Mouse (Mus musculus): ENCODE measurements at regions not wholly inside any gene's neighbourhood (a gene's known extent, or its start where the extent isn't known, plus 50 kb on each side); places are given as distances from the start of the nearest gene placed in this dataset.
"Not testable (repeated sequence)": the region's sequence is repeated elsewhere in the genome, so short reads cannot be mapped to it uniquely, and the experiment has no call there.

DNA sequence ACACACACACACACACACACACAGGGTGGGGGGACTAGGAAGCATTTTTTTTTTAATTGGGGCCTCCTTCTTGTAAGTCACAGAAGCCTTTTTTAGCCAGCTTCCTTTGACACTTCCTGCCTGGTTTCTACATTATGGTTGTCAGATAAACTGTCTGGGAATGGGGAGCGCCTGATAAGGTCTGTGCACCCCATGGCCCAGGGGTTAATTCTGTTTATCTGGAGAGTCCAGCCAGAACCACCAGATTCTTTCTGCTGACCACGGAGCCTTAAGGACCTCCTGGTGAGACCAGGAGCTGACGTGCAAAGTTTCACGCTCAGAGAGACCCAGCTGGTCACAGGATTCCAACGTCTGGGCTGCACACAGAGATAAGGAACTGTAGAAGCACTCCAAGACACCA lies 153.4 kb downstream of the Cand1 start:
- Histone ChIP-seq H3K4me3 (no peak overlapping the region), H3K27ac (no peak overlapping the region)
- intact Hi-C loops (cut with DNase I) = no loop called here
- TF ChIP-seq CTCF (IDR thresholded peaks at IDR 0.05) = no peak
- no peak for DNase-seq (ENCODE audit: extremely low spot score in 1 of 2, low spot score in 2 of 2)

DNA sequence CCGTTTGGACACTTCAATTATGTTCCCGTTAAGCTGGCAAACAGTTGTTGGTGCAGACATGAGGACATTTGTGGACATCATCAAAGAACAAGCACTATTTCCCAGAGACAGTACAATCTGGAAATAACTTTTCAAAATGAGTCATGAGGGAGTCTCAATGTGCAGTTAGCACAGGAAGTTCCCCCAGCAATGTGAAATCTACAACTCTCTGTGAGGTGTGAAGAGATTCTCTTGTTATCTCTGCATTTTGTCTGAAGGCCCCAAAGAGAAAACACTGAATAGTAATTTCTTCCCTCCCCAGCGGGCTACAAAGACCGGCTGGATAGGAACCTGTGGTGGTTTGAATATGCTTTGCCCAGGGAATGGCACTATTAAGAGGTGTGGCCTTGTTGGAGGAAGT lies 156.4 kb downstream of the Cand1 start:
- no peak overlapping the region for H3K4me3 ChIP-seq
- no peak overlapping the region for H3K27ac ChIP-seq
- no peak for TF ChIP-seq CTCF (IDR thresholded peaks at IDR 0.05)
- no peak for DNase-seq (ENCODE audit: extremely low spot score in 1 of 2, low spot score in 2 of 2)
- intact Hi-C loops (cut with DNase I) = loop anchor here (5.0 kb wide), 1 partner anchor 84 kb away; no protein-coding TSS in a partner anchor

GRCm38 (mm10) chr10:119082861-119083260 lies 157.0 kb downstream of the Cand1 start:
- H3K27ac ChIP-seq = no peak overlapping the region
- no peak for TF ChIP-seq CTCF (IDR thresholded peaks at IDR 0.05)
- H3K4me3 ChIP-seq = no peak overlapping the region
- intact Hi-C loops (cut with DNase I) = loop anchor here (5.0 kb wide), 1 partner anchor 84 kb away; no protein-coding TSS in a partner anchor
- DNase-seq (ENCODE audit: extremely low spot score in 1 of 2, low spot score in 2 of 2) = no peak

- not testable (repeated sequence) for H3K27ac ChIP-seq; DNase-seq (ENCODE audit: extremely low spot score in 1 of 2, low spot score in 2 of 2); H3K4me3 ChIP-seq
- intact Hi-C loops (cut with DNase I) = loop anchor here (5.0 kb wide), 1 partner anchor 86 kb away; no protein-coding TSS in a partner anchor
Observed at GRCm38 (mm10) chr10:119081766-119082165, 158.1 kb downstream of the Cand1 start.

- H3K27ac ChIP-seq = no peak overlapping the region
- intact Hi-C loops (cut with DNase I) = loop anchor here (10.0 kb wide), 1 partner anchor 631 kb away; the partner anchor contains the start of gene Ifng
- no peak for DNase-seq (ENCODE audit: extremely low spot score in 1 of 2, low spot score in 2 of 2)
Observed at GRCm38 (mm10) chr10:119076100-119076566, 163.7 kb downstream of the Cand1 start.

DNA sequence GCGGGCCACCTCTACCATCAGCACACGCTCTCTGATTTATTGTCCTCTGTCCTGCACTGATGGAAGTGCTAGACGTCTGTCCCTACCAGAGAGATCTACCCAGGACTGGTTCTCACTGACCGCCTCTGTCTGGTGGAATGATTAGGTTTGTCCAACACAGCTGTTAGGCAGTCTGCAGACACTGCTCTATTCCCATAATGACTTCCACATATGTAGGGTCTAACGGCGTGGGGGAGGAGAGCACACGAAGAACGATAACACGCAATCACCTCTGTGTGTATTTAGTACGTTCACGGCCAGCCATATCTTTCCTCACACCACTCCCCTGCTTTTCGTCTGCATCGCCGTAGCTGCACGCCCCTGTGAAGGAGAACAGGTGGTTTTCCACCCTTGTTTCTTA lies 165.0 kb downstream of the Cand1 start:
- intact Hi-C loops (cut with DNase I) = loop anchor here (10.0 kb wide), 1 partner anchor 630 kb away; the partner anchor contains the start of gene Ifng
- DNase-seq (ENCODE audit: extremely low spot score in 1 of 2, low spot score in 2 of 2) = no peak
- no peak for TF ChIP-seq CTCF (IDR thresholded peaks at IDR 0.05)
- Histone ChIP-seq H3K27ac (no peak overlapping the region), H3K4me3 (no peak overlapping the region)

More at GRCm38 (mm10) chr10:119076100-119076566, 163.7 kb downstream of the Cand1 start:
- H3K4me3 ChIP-seq = no peak overlapping the region
- no peak for TF ChIP-seq CTCF (IDR thresholded peaks at IDR 0.05)

GRCm38 (mm10) chr10:119073991-119074390 lies 165.9 kb downstream of the Cand1 start:
- no peak for TF ChIP-seq CTCF (IDR thresholded peaks at IDR 0.05)
- no peak overlapping the region for H3K4me3 ChIP-seq
- intact Hi-C loops (cut with DNase I) = loop anchor here (10.0 kb wide), 1 partner anchor 629 kb away; the partner anchor contains the start of gene Ifng
- no peak overlapping the region for H3K27ac ChIP-seq
- no peak for DNase-seq (ENCODE audit: extremely low spot score in 1 of 2, low spot score in 2 of 2)

DNA sequence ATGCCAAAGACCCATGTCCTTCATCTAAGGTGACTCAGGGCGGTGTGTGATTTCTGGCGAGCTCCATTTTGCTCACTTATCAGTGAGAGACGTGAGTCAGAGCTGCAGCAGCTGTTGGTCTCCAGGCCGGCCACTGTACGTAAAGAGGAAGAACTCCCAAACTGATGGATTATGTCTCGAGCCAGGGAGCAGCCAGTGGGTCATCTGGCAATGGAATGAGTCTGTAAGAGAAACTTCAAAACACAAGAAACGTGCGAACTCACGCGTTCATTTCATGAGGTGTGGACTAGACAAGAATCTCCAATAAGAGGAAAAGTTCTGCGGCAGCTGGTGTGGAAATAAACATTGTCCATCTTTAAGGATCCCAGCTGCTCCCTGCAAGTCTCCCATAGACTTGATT lies 170.4 kb downstream of the Cand1 start:
- Histone ChIP-seq H3K4me3 (no peak overlapping the region), H3K27ac (no peak overlapping the region)
- DNase-seq (ENCODE audit: extremely low spot score in 1 of 2, low spot score in 2 of 2) = no peak
- no peak for TF ChIP-seq CTCF (IDR thresholded peaks at IDR 0.05)
- intact Hi-C loops (cut with DNase I) = no loop called here

GRCm38 (mm10) chr10:119067838-119068237 lies 172.0 kb downstream of the Cand1 start:
- intact Hi-C loops (cut with DNase I) = no loop called here
- no peak for DNase-seq (ENCODE audit: extremely low spot score in 1 of 2, low spot score in 2 of 2)
- Histone ChIP-seq H3K4me3 (no peak overlapping the region), H3K27ac (no peak overlapping the region)
- no peak; the same call in 1 of the 2 replicates for TF ChIP-seq CTCF (IDR thresholded peaks at IDR 0.05)

DNA sequence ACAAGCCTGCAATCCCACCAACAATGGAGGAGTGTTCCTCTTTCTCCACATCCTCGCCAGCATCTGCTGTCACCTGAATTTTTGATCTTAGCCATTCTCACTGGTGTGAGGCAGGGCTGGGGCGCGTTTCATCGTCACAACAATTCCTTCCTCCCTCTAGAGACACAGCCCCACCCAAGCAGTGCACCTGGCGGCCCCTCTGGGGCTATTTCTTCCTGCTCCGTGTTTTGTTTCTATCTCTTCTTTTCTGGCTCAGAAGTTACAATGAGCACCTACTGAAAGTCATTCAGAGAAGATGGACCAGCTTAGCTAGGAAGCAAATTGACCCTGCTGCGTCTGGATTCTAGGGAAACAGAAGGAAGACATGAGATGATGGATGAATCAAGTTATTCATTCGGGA lies 172.5 kb downstream of the Cand1 start:
- intact Hi-C loops (cut with DNase I) = no loop called here
- DNase-seq (ENCODE audit: extremely low spot score in 1 of 2, low spot score in 2 of 2) = no peak
- Histone ChIP-seq H3K27ac (no peak overlapping the region), H3K4me3 (no peak overlapping the region)
- no peak for TF ChIP-seq CTCF (IDR thresholded peaks at IDR 0.05)

- intact Hi-C loops (cut with DNase I) = no loop called here
- Histone ChIP-seq H3K27ac (no peak overlapping the region), H3K4me3 (no peak overlapping the region; the same call in 1 of the 2 replicates)
- peak; percentile 56 to 70 for DNase-seq (ENCODE audit: extremely low spot score in 1 of 2, low spot score in 2 of 2)
- TF ChIP-seq CTCF (IDR thresholded peaks at IDR 0.05) = peak; percentile 60
Observed at GRCm38 (mm10) chr10:119065974-119066373, 173.9 kb downstream of the Cand1 start.

DNA sequence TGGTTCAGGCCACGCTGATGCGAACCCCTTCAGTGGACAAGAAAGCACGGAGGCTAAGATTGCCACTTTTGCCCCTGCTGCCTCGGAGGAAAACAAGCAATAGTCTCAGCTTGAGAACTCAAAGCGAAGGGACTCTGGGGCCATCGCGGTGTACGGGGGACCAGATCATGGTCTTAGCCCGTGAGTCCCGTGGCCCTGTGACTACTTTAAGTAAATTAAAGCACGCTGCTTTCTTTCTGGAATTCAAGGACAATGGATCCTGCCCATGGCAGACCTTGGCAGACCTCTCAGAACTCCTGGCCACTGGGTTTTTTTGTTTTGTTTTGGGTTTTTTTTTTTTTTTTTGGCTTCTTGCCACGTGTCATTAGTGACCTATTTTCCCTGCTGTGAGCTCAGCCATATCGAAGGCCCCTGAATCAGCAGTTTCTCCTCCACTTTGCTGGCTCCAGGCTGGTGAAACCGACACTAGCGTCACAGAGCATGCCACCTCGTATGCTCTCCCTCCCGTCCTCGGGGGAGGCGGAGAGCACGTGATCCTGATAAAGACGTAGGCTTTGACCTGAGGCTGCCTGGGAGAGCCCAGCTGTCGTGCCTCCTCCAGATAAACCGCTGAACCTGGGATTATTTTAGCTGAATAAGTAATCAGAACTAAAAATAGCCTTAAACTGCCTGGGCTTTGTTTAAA lies 174.6 kb downstream of the Cand1 start:
- 0 out of 2 replicates have a peak overlapping the region, but pooled peaks have one; percentile 41 for H3K27ac ChIP-seq
- DNase-seq (ENCODE audit: extremely low spot score in 1 of 2, low spot score in 2 of 2) = peak in 1 of 2 experiments; percentile 27
- intact Hi-C loops (cut with DNase I) = no loop called here
- H3K4me3 ChIP-seq = peak overlapping the region; percentile 21; the same call in 1 of the 2 replicates
- TF ChIP-seq CTCF (IDR thresholded peaks at IDR 0.05) = no peak
